Mouse (Mus musculus): Measurements from ENCODE around the gene Rara. TPM values are rescaled to one million over a fixed set of nuclear protein-coding genes. Genes with fewer than 3 reads are reported as not detected.

Gene Rara
- polyA plus RNA-seq, 1 experiment from 2014 or later: 34.9 TPM

DNA sequence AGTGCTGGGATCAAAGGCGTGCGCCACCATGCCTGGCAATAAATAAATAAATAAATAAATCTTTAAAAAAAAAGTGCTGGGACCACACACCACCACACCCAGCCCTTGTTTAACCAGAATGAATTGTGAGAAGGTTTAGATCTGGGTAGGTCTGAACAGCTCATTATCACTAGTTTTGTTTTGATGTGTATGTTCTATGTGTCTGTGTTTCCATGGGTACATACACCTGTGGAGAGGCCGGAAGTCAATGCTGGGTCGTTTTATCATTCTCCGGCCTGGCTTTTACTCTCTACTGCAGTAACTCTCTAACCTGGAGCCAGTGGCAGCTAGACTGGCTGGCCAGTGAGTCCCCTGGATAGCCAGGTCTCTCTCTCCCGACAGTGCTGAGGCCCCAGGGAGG, 63.2 kb downstream of the Rara start:
- H3K9me3 ChIP-seq (replicated peaks; ENCODE audit: control insufficient read depth, low read length): no peaks in the 10 kb centered on the region
- no peak overlapping the region for H3K9ac ChIP-seq (ENCODE audit: low read depth, low read length)
- H3K4me3 ChIP-seq (ENCODE audit: low read depth, low read length): no peak overlapping the region
- H3K4me2 ChIP-seq: no peak overlapping the region
- no peak for ATAC-seq (replicated peaks; ENCODE audit: insufficient number of reproducible peaks, low FRiP score, low TSS enrichment)
- no peaks in the 10 kb centered on the region for H3K27me3 ChIP-seq (ENCODE audit: control insufficient read depth, insufficient read depth, low read length)
- H3K27ac ChIP-seq (ENCODE audit: low read depth, low read length): no peak overlapping the region
- WGBS (ENCODE audit: insufficient replicate concordance): 77% methylated on average over 6 of the region's 6 CpGs
- H3K36me3 ChIP-seq (ENCODE audit: control insufficient read depth, insufficient read depth, low read length): peaks cover 39% of the 10 kb centered on the region
- peaks cover 2% of the 10 kb centered on the region; the same call in 1 of the 2 replicates for H3K4me1 ChIP-seq (ENCODE audit: control insufficient read depth, insufficient read depth, low read length)

DNA sequence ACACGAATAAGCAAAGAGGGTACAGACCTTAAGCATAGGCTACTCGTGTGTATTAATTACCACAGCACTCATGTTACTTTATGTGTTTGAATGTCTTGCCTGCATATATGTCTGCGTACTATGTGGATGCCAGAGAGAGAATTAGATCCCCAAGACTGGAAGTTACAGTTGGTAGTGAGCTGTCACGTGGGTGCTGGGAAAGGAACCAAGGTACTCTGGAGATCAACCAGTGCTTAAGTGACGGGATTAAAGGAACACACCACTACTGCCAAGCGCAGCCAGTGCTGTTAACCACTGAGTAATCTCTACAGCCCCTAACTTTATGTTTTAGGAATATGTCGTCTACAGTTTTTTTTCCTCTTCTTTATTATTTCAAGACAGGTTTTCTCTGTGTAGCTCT, 68.4 kb downstream of the Rara start:
- Histone ChIP-seq H3K9ac (ENCODE audit: low read depth, low read length) (no peak overlapping the region), H3K27ac (ENCODE audit: low read depth, low read length) (no peak overlapping the region), H3K4me3 (ENCODE audit: low read depth, low read length) (no peak overlapping the region), H3K36me3 (ENCODE audit: control insufficient read depth, insufficient read depth, low read length) (peaks cover 75% of the 10 kb centered on the region), H3K27me3 (ENCODE audit: control insufficient read depth, insufficient read depth, low read length) (no peaks in the 10 kb centered on the region), H3K4me2 (no peak overlapping the region), H3K9me3 (replicated peaks; ENCODE audit: control insufficient read depth, low read length) (no peaks in the 10 kb centered on the region), H3K4me1 (ENCODE audit: control insufficient read depth, insufficient read depth, low read length) (no peaks in the 10 kb centered on the region)
- WGBS (ENCODE audit: insufficient replicate concordance): 93% methylated on average over 7 of the region's 7 CpGs
- ATAC-seq (replicated peaks; ENCODE audit: insufficient number of reproducible peaks, low FRiP score, low TSS enrichment): no peak

DNA sequence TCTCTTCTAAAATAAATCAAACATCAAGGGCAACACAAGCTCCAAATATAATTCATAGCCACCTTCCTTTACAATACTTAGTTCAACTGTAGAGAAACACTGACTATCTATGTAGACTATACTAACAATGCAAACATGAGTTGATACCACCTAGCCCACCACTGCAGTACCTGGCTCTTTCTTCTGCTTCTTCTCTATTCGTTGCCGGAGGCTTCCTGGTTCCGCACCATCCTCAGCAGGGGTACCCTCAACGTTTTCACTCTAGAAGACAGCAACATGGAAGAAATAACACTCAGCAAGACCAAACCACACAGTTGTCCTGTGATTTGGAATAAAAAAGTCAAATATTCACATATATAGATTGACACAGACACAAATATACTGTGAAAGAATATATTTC, 70.0 kb downstream of the Rara start:
- ATAC-seq (replicated peaks; ENCODE audit: insufficient number of reproducible peaks, low FRiP score, low TSS enrichment): no peak

DNA sequence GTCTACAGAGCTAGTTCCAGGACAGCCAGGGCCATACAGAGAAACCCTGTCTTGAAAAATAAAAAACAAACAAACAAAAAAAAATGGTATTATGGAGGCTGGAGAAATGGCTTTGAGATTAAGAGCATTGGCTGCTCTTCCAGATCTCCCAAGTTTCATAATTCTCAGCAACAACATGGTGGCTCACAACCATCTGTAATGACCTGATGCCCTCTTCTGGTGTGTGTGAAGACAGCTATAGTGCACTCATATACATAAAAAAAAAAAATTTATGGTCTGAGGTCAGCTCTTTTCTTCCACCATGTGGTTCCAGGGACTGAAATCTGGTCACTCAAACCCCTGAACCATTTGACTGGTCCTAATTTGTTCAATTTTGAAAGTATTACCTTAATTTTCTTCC, 71.2 kb downstream of the Rara start:
- ATAC-seq (replicated peaks; ENCODE audit: insufficient number of reproducible peaks, low FRiP score, low TSS enrichment): no peak
- H3K36me3 ChIP-seq (ENCODE audit: control insufficient read depth, insufficient read depth, low read length): peaks cover 74% of the 10 kb centered on the region
- H3K4me3 ChIP-seq (ENCODE audit: low read depth, low read length): no peak overlapping the region
- no peaks in the 10 kb centered on the region for H3K9me3 ChIP-seq (replicated peaks; ENCODE audit: control insufficient read depth, low read length)
- H3K9ac ChIP-seq (ENCODE audit: low read depth, low read length): no peak overlapping the region
- H3K4me1 ChIP-seq (ENCODE audit: control insufficient read depth, insufficient read depth, low read length): no peaks in the 10 kb centered on the region
- no peak overlapping the region for H3K27ac ChIP-seq (ENCODE audit: low read depth, low read length)
- no peak overlapping the region for H3K4me2 ChIP-seq
- no peaks in the 10 kb centered on the region for H3K27me3 ChIP-seq (ENCODE audit: control insufficient read depth, insufficient read depth, low read length)

More for the DNA sequence above, 70.0 kb downstream of the Rara start:
- H3K9me3 ChIP-seq (replicated peaks; ENCODE audit: control insufficient read depth, low read length): no peaks in the 10 kb centered on the region
- no peak overlapping the region for H3K9ac ChIP-seq (ENCODE audit: low read depth, low read length)
- no peak overlapping the region for H3K27ac ChIP-seq (ENCODE audit: low read depth, low read length)
- 94% methylated on average over 4 of the region's 4 CpGs for WGBS (ENCODE audit: insufficient replicate concordance)
- no peaks in the 10 kb centered on the region for H3K27me3 ChIP-seq (ENCODE audit: control insufficient read depth, insufficient read depth, low read length)
- peaks cover 78% of the 10 kb centered on the region for H3K36me3 ChIP-seq (ENCODE audit: control insufficient read depth, insufficient read depth, low read length)
- no peak overlapping the region for H3K4me3 ChIP-seq (ENCODE audit: low read depth, low read length)
- H3K4me1 ChIP-seq (ENCODE audit: control insufficient read depth, insufficient read depth, low read length): no peaks in the 10 kb centered on the region
- no peak overlapping the region for H3K4me2 ChIP-seq

DNA sequence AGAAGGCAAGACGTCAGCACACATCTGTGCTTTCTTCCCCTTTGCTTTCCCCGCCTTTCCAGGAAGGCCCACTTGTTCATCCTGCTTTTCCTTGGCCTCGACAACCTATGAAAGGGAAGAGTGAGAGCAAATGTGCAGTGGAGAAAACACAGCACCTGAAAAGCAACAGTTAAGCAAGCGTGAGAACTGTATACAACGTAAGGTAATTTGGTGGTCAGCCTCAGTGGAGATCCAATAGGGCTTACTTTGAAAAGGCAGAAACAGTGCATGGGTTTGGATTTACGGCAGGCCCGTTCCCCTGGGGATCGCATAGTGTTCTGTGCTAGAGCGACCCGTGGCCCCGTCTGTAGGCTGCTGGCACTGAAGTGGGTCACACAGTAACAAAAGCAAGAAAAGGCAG, 71.6 kb downstream of the Rara start:
- H3K9ac ChIP-seq (ENCODE audit: low read depth, low read length): no peak overlapping the region
- WGBS (ENCODE audit: insufficient replicate concordance): 93% methylated on average over 11 of the region's 11 CpGs
- ATAC-seq (replicated peaks; ENCODE audit: insufficient number of reproducible peaks, low FRiP score, low TSS enrichment): no peak
- no peaks in the 10 kb centered on the region for H3K4me1 ChIP-seq (ENCODE audit: control insufficient read depth, insufficient read depth, low read length)
- no peaks in the 10 kb centered on the region for H3K27me3 ChIP-seq (ENCODE audit: control insufficient read depth, insufficient read depth, low read length)
- H3K4me2 ChIP-seq: no peak overlapping the region
- H3K4me3 ChIP-seq (ENCODE audit: low read depth, low read length): no peak overlapping the region
- no peaks in the 10 kb centered on the region for H3K9me3 ChIP-seq (replicated peaks; ENCODE audit: control insufficient read depth, low read length)
- H3K36me3 ChIP-seq (ENCODE audit: control insufficient read depth, insufficient read depth, low read length): peaks cover 74% of the 10 kb centered on the region
- no peak overlapping the region for H3K27ac ChIP-seq (ENCODE audit: low read depth, low read length)

DNA sequence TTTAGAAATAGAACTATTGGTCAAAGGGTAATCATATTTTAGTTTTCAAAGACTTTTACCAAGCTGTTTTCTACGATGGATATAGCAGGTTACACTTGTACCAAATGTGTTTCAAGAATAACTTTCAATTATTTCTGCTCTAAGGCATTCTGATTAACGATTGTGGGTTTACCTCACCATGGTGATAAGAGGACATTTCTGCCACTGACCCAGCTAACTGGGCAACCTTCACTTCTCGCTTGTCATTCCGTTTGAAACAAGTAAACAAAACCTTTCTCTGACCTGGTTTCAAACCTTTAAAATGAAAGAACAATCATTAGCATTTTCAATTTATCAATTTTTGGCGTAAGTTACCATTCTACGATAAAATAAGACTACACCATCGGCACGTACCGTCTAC, 79.2 kb downstream of the Rara start:
- Histone ChIP-seq H3K4me2 (no peak overlapping the region), H3K4me3 (ENCODE audit: low read depth, low read length) (no peak overlapping the region), H3K36me3 (ENCODE audit: control insufficient read depth, insufficient read depth, low read length) (peaks cover 47% of the 10 kb centered on the region), H3K4me1 (ENCODE audit: control insufficient read depth, insufficient read depth, low read length) (no peaks in the 10 kb centered on the region), H3K9ac (ENCODE audit: low read depth, low read length) (no peak overlapping the region), H3K9me3 (replicated peaks; ENCODE audit: control insufficient read depth, low read length) (no peaks in the 10 kb centered on the region), H3K27ac (ENCODE audit: low read depth, low read length) (no peak overlapping the region), H3K27me3 (ENCODE audit: control insufficient read depth, insufficient read depth, low read length) (no peaks in the 10 kb centered on the region)
- no peak for ATAC-seq (replicated peaks; ENCODE audit: insufficient number of reproducible peaks, low FRiP score, low TSS enrichment)
- 93% methylated on average over 9 of the region's 9 CpGs for WGBS (ENCODE audit: insufficient replicate concordance)

DNA sequence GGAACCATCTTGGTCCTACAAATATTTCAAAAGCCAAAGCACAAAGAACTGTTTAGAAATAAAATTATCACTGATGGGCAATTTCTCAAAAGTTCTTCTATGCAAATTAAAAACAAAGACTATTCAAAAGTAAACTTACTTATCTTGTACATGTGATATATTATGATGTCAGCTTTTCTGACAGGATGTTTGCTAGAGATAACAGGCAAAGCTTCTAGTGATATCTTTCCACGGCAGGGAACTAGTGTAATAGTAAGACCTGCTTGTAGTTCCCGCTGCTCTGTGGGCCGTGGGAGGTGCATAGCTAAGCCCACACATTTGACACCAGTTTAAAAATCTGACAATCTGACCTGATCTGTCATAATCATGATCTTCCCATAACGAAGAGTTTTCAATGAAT, 82.5 kb downstream of the Rara start:
- Histone ChIP-seq H3K9me3 (replicated peaks; ENCODE audit: control insufficient read depth, low read length) (no peaks in the 10 kb centered on the region), H3K4me1 (ENCODE audit: control insufficient read depth, insufficient read depth, low read length) (no peaks in the 10 kb centered on the region), H3K36me3 (ENCODE audit: control insufficient read depth, insufficient read depth, low read length) (peaks cover 43% of the 10 kb centered on the region), H3K4me2 (no peak overlapping the region), H3K27ac (ENCODE audit: low read depth, low read length) (no peak overlapping the region), H3K9ac (ENCODE audit: low read depth, low read length) (no peak overlapping the region), H3K4me3 (ENCODE audit: low read depth, low read length) (no peak overlapping the region), H3K27me3 (ENCODE audit: control insufficient read depth, insufficient read depth, low read length) (no peaks in the 10 kb centered on the region)
- ATAC-seq (replicated peaks; ENCODE audit: insufficient number of reproducible peaks, low FRiP score, low TSS enrichment): no peak
- WGBS (ENCODE audit: insufficient replicate concordance): 63% methylated on average over 4 of the region's 4 CpGs

DNA sequence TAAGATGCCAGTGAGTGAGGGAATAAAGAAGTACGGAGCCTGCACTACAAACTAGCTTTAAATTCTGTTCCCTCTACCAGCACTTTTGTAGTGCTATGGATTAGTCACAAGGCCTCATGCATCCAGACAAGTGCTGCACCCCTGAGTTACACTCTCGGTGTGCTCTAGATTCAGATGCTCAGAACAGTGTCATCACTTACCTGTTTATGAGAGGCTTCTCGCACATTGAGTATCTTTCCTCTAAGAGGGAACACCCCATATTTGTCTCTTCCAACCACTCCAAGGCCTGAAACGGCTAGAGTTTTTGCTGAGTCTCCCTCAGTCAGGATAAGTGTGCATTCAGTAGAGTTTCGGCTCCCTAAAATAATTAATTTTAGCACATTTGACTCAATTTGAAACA, 83.1 kb downstream of the Rara start:
- Histone ChIP-seq H3K36me3 (ENCODE audit: control insufficient read depth, insufficient read depth, low read length) (peaks cover 42% of the 10 kb centered on the region), H3K4me2 (no peak overlapping the region), H3K27me3 (ENCODE audit: control insufficient read depth, insufficient read depth, low read length) (no peaks in the 10 kb centered on the region), H3K4me3 (ENCODE audit: low read depth, low read length) (no peak overlapping the region), H3K4me1 (ENCODE audit: control insufficient read depth, insufficient read depth, low read length) (no peaks in the 10 kb centered on the region), H3K9ac (ENCODE audit: low read depth, low read length) (no peak overlapping the region), H3K9me3 (replicated peaks; ENCODE audit: control insufficient read depth, low read length) (no peaks in the 10 kb centered on the region), H3K27ac (ENCODE audit: low read depth, low read length) (no peak overlapping the region)
- 93% methylated on average over 5 of the region's 5 CpGs for WGBS (ENCODE audit: insufficient replicate concordance)
- no peak for ATAC-seq (replicated peaks; ENCODE audit: insufficient number of reproducible peaks, low FRiP score, low TSS enrichment)

DNA sequence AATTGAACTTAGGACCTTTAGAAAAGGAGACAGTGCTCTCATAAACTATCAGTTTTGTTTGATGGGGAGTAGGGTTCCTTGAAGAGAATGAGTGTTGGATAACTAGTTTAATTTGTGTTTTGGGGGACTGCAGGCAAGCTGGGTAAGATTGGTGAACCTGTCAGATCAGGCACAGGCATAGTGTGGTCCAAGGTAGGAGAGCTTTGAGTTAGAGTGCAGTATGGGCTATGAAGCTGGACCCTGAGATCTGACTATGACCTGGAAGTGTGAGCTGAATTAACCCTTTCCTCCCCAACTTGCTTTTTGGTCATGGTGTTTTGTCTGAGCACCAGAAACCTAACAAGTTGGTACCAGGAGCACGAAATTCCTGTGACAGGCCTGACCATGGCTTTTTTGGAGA, 86.2 kb downstream of the Rara start:
- 97% methylated on average over 1 of the region's 1 CpGs for WGBS (ENCODE audit: insufficient replicate concordance)
- no peaks in the 10 kb centered on the region for H3K4me1 ChIP-seq (ENCODE audit: control insufficient read depth, insufficient read depth, low read length)
- no peak for ATAC-seq (replicated peaks; ENCODE audit: insufficient number of reproducible peaks, low FRiP score, low TSS enrichment)
- no peak overlapping the region for H3K9ac ChIP-seq (ENCODE audit: low read depth, low read length)
- no peak overlapping the region for H3K4me2 ChIP-seq
- H3K9me3 ChIP-seq (replicated peaks; ENCODE audit: control insufficient read depth, low read length): no peaks in the 10 kb centered on the region
- H3K27me3 ChIP-seq (ENCODE audit: control insufficient read depth, insufficient read depth, low read length): no peaks in the 10 kb centered on the region
- H3K36me3 ChIP-seq (ENCODE audit: control insufficient read depth, insufficient read depth, low read length): peaks cover 43% of the 10 kb centered on the region
- no peak overlapping the region for H3K4me3 ChIP-seq (ENCODE audit: low read depth, low read length)
- no peak overlapping the region for H3K27ac ChIP-seq (ENCODE audit: low read depth, low read length)

Data from heart, embryonic 11.5 days (tissue).